Mouse (Mus musculus) CH12.LX (cell line): ENCODE results near the gene Kdelr1.

Source experiments
- POLR2A ChIP-seq: IDR thresholded peaks from 2 replicates; pipeline ENCODE4 v1.6.1; 2011; ENCODE audit warnings: low read depth, mild to moderate bottlenecking, improper control_type of control experiment, low read length
- ZMIZ1 ChIP-seq: IDR thresholded peaks from 2 replicates; pipeline ENCODE4 v1.6.1; 2012; ENCODE audit warnings: low read depth, mild to moderate bottlenecking, inconsistent platforms, low read length, improper control_type of control experiment

DNA sequence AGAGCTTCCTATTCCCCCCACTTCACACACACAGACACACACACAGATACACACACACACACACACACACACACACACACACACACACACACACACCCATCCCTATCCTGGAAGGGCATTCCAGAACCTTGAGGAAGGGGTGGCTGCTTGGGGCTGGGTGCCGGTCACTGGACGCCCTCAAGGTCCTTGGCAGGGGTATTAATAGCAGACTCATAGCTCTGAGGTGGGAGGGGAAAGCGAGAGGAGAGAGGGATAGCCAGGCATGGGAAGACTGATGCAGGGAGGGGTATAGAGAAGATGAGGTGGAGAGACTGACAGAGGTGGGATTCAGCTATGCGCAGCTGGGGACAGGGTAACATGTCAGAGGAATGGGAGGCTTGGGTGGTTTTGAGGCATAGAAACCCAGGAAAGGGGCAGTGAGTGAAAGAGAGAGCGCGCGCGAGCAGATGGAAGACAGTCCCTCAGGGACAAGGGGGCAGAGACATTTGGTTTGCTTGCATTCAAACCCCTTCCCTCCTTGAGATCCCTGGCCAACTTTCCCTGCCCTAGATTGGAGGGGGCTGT is 3.4 kb upstream of the Kdelr1 start:
- TF ChIP-seq ZMIZ1 (no peak), POLR2A (no peak)
